Mouse (Mus musculus): ENCODE measurements at regions not wholly inside any gene's neighbourhood (a gene's known extent, or its start where the extent isn't known, plus 50 kb on each side); places are given as distances from the start of the nearest gene placed in this dataset.
A peak's percentile ranks its signal among the peaks of the same experiment; 100 is the strongest.

- DNase-seq (ENCODE audit: extremely low read depth, low read depth, low spot score) = no peak
Observed at GRCm38 (mm10) chr4:102657244-102657643, 83.9 kb upstream of the Sgip1 start.

- DNase-seq (ENCODE audit: extremely low read depth, low read depth, low spot score) = no peak
Observed at GRCm38 (mm10) chr4:102658578-102658977, 82.5 kb upstream of the Sgip1 start.

- peak; percentile 23 for DNase-seq (ENCODE audit: extremely low read depth, low read depth, low spot score)
Observed at GRCm38 (mm10) chr4:102663617-102664016, 77.5 kb upstream of the Sgip1 start.

GRCm38 (mm10) chr4:102682190-102682589 lies 58.9 kb upstream of the Sgip1 start:
- no peak for DNase-seq (ENCODE audit: extremely low read depth, low read depth, low spot score)

GRCm38 (mm10) chr4:102685045-102685444 lies 56.1 kb upstream of the Sgip1 start:
- DNase-seq (ENCODE audit: extremely low read depth, low read depth, low spot score) = no peak

GRCm38 (mm10) chr4:102688378-102688777 lies 52.7 kb upstream of the Sgip1 start:
- no peak for DNase-seq (ENCODE audit: extremely low read depth, low read depth, low spot score)

All from fat pad, adult 2 months (tissue).